Mouse (Mus musculus): ENCODE measurements around the gene Cdcp2. TPM values are rescaled to one million over a fixed set of nuclear protein-coding genes. Genes with fewer than 3 reads are reported as not detected.
"Not testable (repeated sequence)": the region's sequence is repeated elsewhere in the genome, so short reads cannot be mapped to it uniquely, and the experiment has no call there.

Gene Cdcp2
- polyA plus RNA-seq, 1 experiment from 2014 or later = 0.11 TPM

DNA sequence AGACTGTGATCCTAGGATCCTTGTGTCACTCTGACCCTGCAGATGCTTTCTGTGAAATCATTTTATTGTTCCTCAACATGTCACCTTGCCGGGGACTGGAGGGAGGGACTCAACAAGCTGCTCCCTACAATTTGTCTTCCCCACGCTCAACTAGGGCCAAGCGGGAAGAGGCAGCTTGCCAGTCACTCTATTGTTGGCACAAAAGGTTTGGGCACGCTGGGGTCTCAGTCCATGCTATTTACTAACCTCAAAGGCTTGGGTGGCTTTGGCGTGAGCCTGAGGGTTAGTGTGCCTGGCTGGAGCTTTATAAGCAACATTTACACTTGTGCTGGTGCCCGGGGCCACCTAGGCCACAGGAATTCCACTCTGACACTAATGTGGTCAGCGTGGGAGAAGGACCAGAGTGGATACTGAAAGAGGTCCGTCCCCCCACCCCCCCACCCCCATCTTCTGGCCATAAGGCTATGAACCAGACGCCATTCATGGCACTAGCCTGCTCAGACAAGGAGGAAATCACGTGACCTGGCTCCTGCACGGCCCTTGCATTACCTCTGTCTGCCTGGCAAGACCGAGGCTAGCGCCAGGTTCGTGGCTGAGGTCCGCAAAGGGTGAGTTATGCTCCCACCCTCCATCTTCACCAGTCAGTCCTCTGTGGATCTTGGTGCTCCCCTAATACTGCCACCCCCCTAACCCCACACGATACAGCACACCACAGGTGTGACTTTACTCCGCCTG lies 2.3 kb downstream of the Cdcp2 start:
- Histone ChIP-seq H3K9ac (ENCODE audit: low read length) (no peak overlapping the region), H3K27me3 (ENCODE audit: control insufficient read depth, insufficient read depth, low read length) (no peaks in the 10 kb centered on the region), H3K4me2 (no peak overlapping the region), H3K4me3 (ENCODE audit: low read depth, low read length) (no peak overlapping the region), H3K36me3 (ENCODE audit: control insufficient read depth, insufficient read depth, low read length) (no peaks in the 10 kb centered on the region), H3K9me3 (ENCODE audit: control insufficient read depth, low read length) (no peaks in the 10 kb centered on the region), H3K27ac (ENCODE audit: low read depth, low read length) (no peak overlapping the region), H3K4me1 (ENCODE audit: control insufficient read depth, insufficient read depth, low read length) (peaks cover 16% of the 10 kb centered on the region)
- ATAC-seq (ENCODE audit: low FRiP score) (no peak), DNase-seq (ENCODE audit: low spot score, missing footprints) (no peak)
- 85% methylated on average over 17 of the region's 17 CpGs for WGBS

- ATAC-seq (ENCODE audit: low FRiP score) = no peak
- no peak for DNase-seq (ENCODE audit: low spot score, missing footprints)
- 80% methylated on average over 8 of the region's 8 CpGs for WGBS
- H3K4me2 ChIP-seq = no peak overlapping the region
- peaks cover 6% of the 10 kb centered on the region for H3K4me1 ChIP-seq (ENCODE audit: control insufficient read depth, insufficient read depth, low read length)
- no peaks in the 10 kb centered on the region for H3K9me3 ChIP-seq (ENCODE audit: control insufficient read depth, low read length)
- H3K27me3 ChIP-seq (ENCODE audit: control insufficient read depth, insufficient read depth, low read length) = no peaks in the 10 kb centered on the region
- no peak overlapping the region for H3K4me3 ChIP-seq (ENCODE audit: low read depth, low read length)
- no peak overlapping the region for H3K9ac ChIP-seq (ENCODE audit: low read length)
- H3K27ac ChIP-seq (ENCODE audit: low read depth, low read length) = no peak overlapping the region
- H3K36me3 ChIP-seq (ENCODE audit: control insufficient read depth, insufficient read depth, low read length) = no peaks in the 10 kb centered on the region
Observed at GRCm38 (mm10) chr4:107102220-107102619, 5.5 kb downstream of the Cdcp2 start.

- DNase-seq (ENCODE audit: low spot score, missing footprints) (no peak), ATAC-seq (ENCODE audit: low FRiP score) (no peak)
- no peak overlapping the region for H3K9ac ChIP-seq (ENCODE audit: low read length)
- H3K4me2 ChIP-seq = no peak overlapping the region
- H3K4me3 ChIP-seq (ENCODE audit: low read depth, low read length) = no peak overlapping the region
- H3K4me1 ChIP-seq (ENCODE audit: control insufficient read depth, insufficient read depth, low read length) = peaks cover 11% of the 10 kb centered on the region
- 94% methylated on average over 16 of the region's 16 CpGs for WGBS
- no peak overlapping the region for H3K27ac ChIP-seq (ENCODE audit: low read depth, low read length)
- no peaks in the 10 kb centered on the region for H3K27me3 ChIP-seq (ENCODE audit: control insufficient read depth, insufficient read depth, low read length)
- H3K9me3 ChIP-seq (ENCODE audit: control insufficient read depth, low read length) = no peaks in the 10 kb centered on the region
- no peaks in the 10 kb centered on the region for H3K36me3 ChIP-seq (ENCODE audit: control insufficient read depth, insufficient read depth, low read length)
Observed at GRCm38 (mm10) chr4:107106777-107107176, 10.1 kb downstream of the Cdcp2 start.

- H3K9me3 ChIP-seq (ENCODE audit: control insufficient read depth, low read length) = no peaks in the 10 kb centered on the region
- peak; percentile 44; the same call in 1 of the 2 replicates for ATAC-seq (ENCODE audit: low FRiP score)
- 62% methylated on average over 13 of the region's 13 CpGs for WGBS
- peak overlapping the region; percentile 35; the same call in 1 of the 2 replicates for H3K27ac ChIP-seq (ENCODE audit: low read depth, low read length)
- no peak overlapping the region for H3K4me3 ChIP-seq (ENCODE audit: low read depth, low read length)
- no peak overlapping the region for H3K9ac ChIP-seq (ENCODE audit: low read length)
- H3K4me2 ChIP-seq = no peak overlapping the region
- no peaks in the 10 kb centered on the region for H3K36me3 ChIP-seq (ENCODE audit: control insufficient read depth, insufficient read depth, low read length)
- H3K4me1 ChIP-seq (ENCODE audit: control insufficient read depth, insufficient read depth, low read length) = peaks cover 5% of the 10 kb centered on the region
- DNase-seq (ENCODE audit: low spot score, missing footprints) = no peak
- no peaks in the 10 kb centered on the region for H3K27me3 ChIP-seq (ENCODE audit: control insufficient read depth, insufficient read depth, low read length)
Observed at GRCm38 (mm10) chr4:107108291-107108731, 11.6 kb downstream of the Cdcp2 start.

DNA sequence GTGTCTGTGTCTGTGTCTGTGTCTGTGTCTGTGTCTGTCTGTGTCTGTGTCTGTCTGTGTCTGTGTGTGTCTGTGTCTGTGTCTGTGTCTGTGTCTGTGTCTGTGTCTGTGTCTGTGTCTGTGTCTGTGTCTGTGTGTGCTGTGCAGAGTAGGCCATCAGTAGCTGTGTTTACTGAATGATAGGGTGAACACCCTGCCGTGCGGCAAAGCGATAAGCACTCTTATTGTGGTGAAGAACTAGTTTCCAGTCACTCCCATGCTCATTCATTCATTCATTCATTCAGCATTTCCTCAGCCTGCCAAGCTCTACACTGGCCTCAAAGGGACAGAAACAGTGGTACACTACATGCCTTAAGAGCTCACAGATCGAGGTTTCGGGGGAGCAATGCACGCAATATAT lies 12.5 kb downstream of the Cdcp2 start:
- 93% methylated on average over 6 of the region's 6 CpGs for WGBS
- H3K9me3 ChIP-seq (ENCODE audit: control insufficient read depth, low read length); H3K4me1 ChIP-seq (ENCODE audit: control insufficient read depth, insufficient read depth, low read length); H3K4me3 ChIP-seq (ENCODE audit: low read depth, low read length); H3K27ac ChIP-seq (ENCODE audit: low read depth, low read length); ATAC-seq (ENCODE audit: low FRiP score); H3K27me3 ChIP-seq (ENCODE audit: control insufficient read depth, insufficient read depth, low read length); H3K4me2 ChIP-seq; H3K36me3 ChIP-seq (ENCODE audit: control insufficient read depth, insufficient read depth, low read length); DNase-seq (ENCODE audit: low spot score, missing footprints); H3K9ac ChIP-seq (ENCODE audit: low read length): not testable (repeated sequence)

- 67% methylated on average over 8 of the region's 8 CpGs for WGBS
- Histone ChIP-seq H3K36me3 (ENCODE audit: control insufficient read depth, insufficient read depth, low read length) (no peaks in the 10 kb centered on the region), H3K4me3 (ENCODE audit: low read depth, low read length) (no peak overlapping the region), H3K9me3 (ENCODE audit: control insufficient read depth, low read length) (no peaks in the 10 kb centered on the region), H3K4me1 (ENCODE audit: control insufficient read depth, insufficient read depth, low read length) (no peaks in the 10 kb centered on the region), H3K27me3 (ENCODE audit: control insufficient read depth, insufficient read depth, low read length) (no peaks in the 10 kb centered on the region), H3K9ac (ENCODE audit: low read length) (no peak overlapping the region), H3K27ac (ENCODE audit: low read depth, low read length) (no peak overlapping the region), H3K4me2 (no peak overlapping the region)
- DNase-seq (ENCODE audit: low spot score, missing footprints) = no peak
- no peak for ATAC-seq (ENCODE audit: low FRiP score)
Observed at GRCm38 (mm10) chr4:107114278-107114677, 17.6 kb downstream of the Cdcp2 start.

GRCm38 (mm10) chr4:107117741-107118385 lies 21.2 kb downstream of the Cdcp2 start:
- no peaks in the 10 kb centered on the region for H3K9me3 ChIP-seq (ENCODE audit: control insufficient read depth, low read length)
- no peaks in the 10 kb centered on the region for H3K27me3 ChIP-seq (ENCODE audit: control insufficient read depth, insufficient read depth, low read length)
- no peak overlapping the region for H3K4me2 ChIP-seq
- no peak overlapping the region for H3K9ac ChIP-seq (ENCODE audit: low read length)
- no peaks in the 10 kb centered on the region; the same call in 1 of the 2 replicates for H3K4me1 ChIP-seq (ENCODE audit: control insufficient read depth, insufficient read depth, low read length)
- no peaks in the 10 kb centered on the region for H3K36me3 ChIP-seq (ENCODE audit: control insufficient read depth, insufficient read depth, low read length)
- H3K27ac ChIP-seq (ENCODE audit: low read depth, low read length) = no peak overlapping the region
- WGBS = 79% methylated on average over 2 of the region's 2 CpGs
- H3K4me3 ChIP-seq (ENCODE audit: low read depth, low read length) = no peak overlapping the region
- ATAC-seq (ENCODE audit: low FRiP score) = no peak
- no peak for DNase-seq (ENCODE audit: low spot score, missing footprints)

- no peak for DNase-seq (ENCODE audit: low spot score, missing footprints)
- 73% methylated on average over 4 of the region's 4 CpGs for WGBS
- no peak for ATAC-seq (ENCODE audit: low FRiP score)
- no peaks in the 10 kb centered on the region for H3K27me3 ChIP-seq (ENCODE audit: control insufficient read depth, insufficient read depth, low read length)
- H3K27ac ChIP-seq (ENCODE audit: low read depth, low read length) = no peak overlapping the region
- no peaks in the 10 kb centered on the region for H3K36me3 ChIP-seq (ENCODE audit: control insufficient read depth, insufficient read depth, low read length)
- H3K4me3 ChIP-seq (ENCODE audit: low read depth, low read length) = no peak overlapping the region
- no peak overlapping the region for H3K9ac ChIP-seq (ENCODE audit: low read length)
- no peaks in the 10 kb centered on the region for H3K9me3 ChIP-seq (ENCODE audit: control insufficient read depth, low read length)
- no peaks in the 10 kb centered on the region; the same call in 1 of the 2 replicates for H3K4me1 ChIP-seq (ENCODE audit: control insufficient read depth, insufficient read depth, low read length)
- H3K4me2 ChIP-seq = no peak overlapping the region
Observed at GRCm38 (mm10) chr4:107119056-107119455, 22.4 kb downstream of the Cdcp2 start.

DNA sequence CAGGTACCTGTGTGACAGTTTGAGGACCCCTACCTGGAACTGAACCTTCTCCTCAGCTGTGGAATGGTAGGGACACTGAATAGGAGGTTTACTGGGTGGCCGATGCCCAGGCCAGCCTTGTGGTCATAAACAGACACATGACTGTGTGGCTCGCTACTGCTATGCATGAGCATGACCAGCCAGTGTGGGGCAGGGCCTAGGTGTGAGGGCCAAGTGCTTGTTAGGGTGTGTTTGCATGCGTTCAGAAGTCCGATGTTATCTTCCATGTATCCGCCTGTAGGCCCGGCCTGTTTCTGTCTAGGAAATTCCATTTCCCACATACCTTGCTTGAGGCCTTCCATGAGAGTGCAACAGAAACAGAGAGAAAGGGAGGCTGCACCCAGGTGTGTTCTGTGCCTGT lies 24.0 kb downstream of the Cdcp2 start:
- no peak overlapping the region for H3K4me3 ChIP-seq (ENCODE audit: low read depth, low read length)
- DNase-seq (ENCODE audit: low spot score, missing footprints) (no peak), ATAC-seq (ENCODE audit: low FRiP score) (no peak)
- no peaks in the 10 kb centered on the region; the same call in 1 of the 2 replicates for H3K4me1 ChIP-seq (ENCODE audit: control insufficient read depth, insufficient read depth, low read length)
- no peak overlapping the region for H3K27ac ChIP-seq (ENCODE audit: low read depth, low read length)
- no peaks in the 10 kb centered on the region for H3K27me3 ChIP-seq (ENCODE audit: control insufficient read depth, insufficient read depth, low read length)
- H3K36me3 ChIP-seq (ENCODE audit: control insufficient read depth, insufficient read depth, low read length) = no peaks in the 10 kb centered on the region
- peak overlapping the region; percentile 49 for H3K9ac ChIP-seq (ENCODE audit: low read length)
- 90% methylated on average over 6 of the region's 6 CpGs for WGBS
- H3K4me2 ChIP-seq = no peak overlapping the region
- H3K9me3 ChIP-seq (ENCODE audit: control insufficient read depth, low read length) = no peaks in the 10 kb centered on the region
